ENCODE assay signal across 8 mouse cellular contexts in genomic region chr10:80115944-80116335, GRCm38 (mm10). TPM values are rescaled to one million over a fixed set of nuclear protein-coding genes. Genes with fewer than 3 reads are reported as not detected.
DNase-seq lines count a peak whose midpoint lies in the region; ATAC-seq and TF ChIP-seq lines count a peak whose summit lies in the region.

No protein-coding gene starts in this region.

- TF ChIP-seq CTCF in G1E (IDR thresholded peaks at IDR 0.05; ENCODE audit: low read depth, low read length): no peak

- no peak for DNase-seq in heart, adult 18-20 months
- DNase-seq in G1E (ENCODE audit: low spot score): no peak
- DNase-seq in hindbrain, embryonic 10.5 days (ENCODE audit: low spot score): no peak
- DNase-seq in c-Kit-positive CD71-positive TER-119-positive erythroid progenitor cells, embryonic 14.5 days (ENCODE audit: low spot score): no peak
- no peak for DNase-seq in layer of hippocampus, adult 9-10 months (ENCODE audit: low spot score)

- under 1% methylated on average over 63 of the region's 63 CpGs for WGBS in heart, embryonic 14.5 days
- WGBS in hindbrain, embryonic 10.5 days: under 1% methylated on average over 63 of the region's 63 CpGs
- WGBS in macrophage (ENCODE audit: missing documents): under 1% methylated on average over 56 of the region's 63 CpGs

- H3K27ac ChIP-seq in heart, embryonic 14.5 days (replicated peaks in 1 of 2; ENCODE audit: control insufficient read depth in 1 of 2, insufficient read depth in 1 of 2, low read depth in 2 of 2, low read length in 2 of 2): peak overlapping the region; percentile 63 to 81
- peak overlapping the region; percentile 95 for H3K27ac ChIP-seq in hindbrain, embryonic 10.5 days
- peak overlapping the region; percentile 65 for H3K27ac ChIP-seq in macrophage

- H3K27me3 ChIP-seq in heart, embryonic 14.5 days (ENCODE audit: control insufficient read depth, insufficient read depth, low read length): no peaks in the 10 kb centered on the region
- no peaks in the 10 kb centered on the region for H3K27me3 ChIP-seq in G1E (ENCODE audit: insufficient read depth, low read length)
- H3K27me3 ChIP-seq in hindbrain, embryonic 10.5 days (ENCODE audit: insufficient read depth, poor library complexity, severe bottlenecking): no peaks in the 10 kb centered on the region

- H3K79me2 ChIP-seq in macrophage (ENCODE audit: inconsistent target): peaks cover 49% of the 10 kb centered on the region

- peak overlapping the region; percentile 92 for H3K9ac ChIP-seq in heart, embryonic 14.5 days (ENCODE audit: low read length)

- H3K36me3 ChIP-seq in heart, embryonic 14.5 days (ENCODE audit: control insufficient read depth, insufficient read depth, low read length): peaks cover 26% of the 10 kb centered on the region
- H3K36me3 ChIP-seq in G1E (replicated peaks): peaks cover 46% of the 10 kb centered on the region
- peaks cover 39% of the 10 kb centered on the region for H3K36me3 ChIP-seq in hindbrain, embryonic 10.5 days
- peaks cover 5% of the 10 kb centered on the region; the same call in 1 of the 2 replicates for H3K36me3 ChIP-seq in macrophage (ENCODE audit: inconsistent target)

- peak overlapping the region; percentile 90 to 92 for H3K4me3 ChIP-seq in heart, embryonic 14.5 days (ENCODE audit: control insufficient read depth in 1 of 2, insufficient read depth in 1 of 2, low read depth in 1 of 2, low read length in 2 of 2)
- H3K4me3 ChIP-seq in G1E (ENCODE audit: low read depth, low read length) (peak overlapping the region; percentile 97), macrophage (ENCODE audit: inconsistent target) (peak overlapping the region; percentile 78)
- H3K4me3 ChIP-seq in hindbrain, embryonic 10.5 days: peak overlapping the region; percentile 92

- H3K4me2 ChIP-seq in heart, embryonic 14.5 days (ENCODE audit: low read length): peak overlapping the region; percentile 93

- ATAC-seq in heart, embryonic 14.5 days (ENCODE audit: insufficient number of reproducible peaks, insufficient read depth, low FRiP score, low read depth): no peak
- no peak for ATAC-seq in G1E (ENCODE audit: extremely low read depth, insufficient number of reproducible peaks, low FRiP score, poor library complexity, severe bottlenecking)
- ATAC-seq in granulocyte monocyte progenitor cell, adult 5-6 weeks (replicated peaks; ENCODE audit: poor library complexity, severe bottlenecking): no peak

- peaks cover 16 to 44% of the 10 kb centered on the region in 2 experiments for H3K4me1 ChIP-seq in heart, embryonic 14.5 days (ENCODE audit: control insufficient read depth in 2 of 2, insufficient read depth in 2 of 2, low read length in 2 of 2)
- peaks cover 60% of the 10 kb centered on the region for H3K4me1 ChIP-seq in G1E (ENCODE audit: insufficient read depth, low read depth, low read length)
- H3K4me1 ChIP-seq in hindbrain, embryonic 10.5 days (replicated peaks): peaks cover 50% of the 10 kb centered on the region

- no peaks in the 10 kb centered on the region for H3K9me3 ChIP-seq in heart, embryonic 14.5 days (ENCODE audit: control insufficient read depth, low read length)
- H3K9me3 ChIP-seq in G1E (replicated peaks): no peaks in the 10 kb centered on the region
- no peaks in the 10 kb centered on the region for H3K9me3 ChIP-seq in hindbrain, embryonic 10.5 days

RNA-seq across cellular contexts. Expression of gene Stk11, which starts 0.3 kb away (rescaled TPM):
- polyA plus RNA-seq in heart, embryonic 14.5 days (2014; fragmentation: Nextera tagmentation; extraction: Ambion mirVana): 14.6 and 17.7 TPM in 2 replicates
- 100 to 1,000 TPM; 127 to 149 TPM for total RNA-seq in heart, adult 18-20 months (2021)
- total RNA-seq in G1E (2014; fragmentation: Nextera tagmentation): 138 and 172 TPM in 2 replicates
- 150 and 154 TPM in 2 replicates for total RNA-seq in G1E (2017)
- polyA plus RNA-seq in G1E (2012): 161 and 170 TPM in 2 replicates
- polyA plus RNA-seq in hindbrain, embryonic 10.5 days (2016; fragmentation: Nextera tagmentation; extraction: Ambion mirVana): 18.5 and 21.1 TPM in 2 replicates
- total RNA-seq in macrophage (2018; cell fraction: chromatin; rRNA removed): 100 to 1,000 TPM in 25 of 26 experiments, 10 to 100 TPM in 1; 82.3 to 299 (median 163) TPM
- 100 to 1,000 TPM in 3 of 26 experiments, 10 to 100 TPM in 23; 66.1 to 109 (median 92.3) TPM for total RNA-seq in macrophage (2018; cell fraction: cytosol; rRNA removed)
- total RNA-seq in macrophage (2018; cell fraction: nucleus; rRNA removed): 100 to 1,000 TPM in 19 of 26 experiments, 10 to 100 TPM in 7; 75.4 to 159 (median 118) TPM
- polyA plus RNA-seq in macrophage (2018): 72.6 to 106 TPM (median 79.6 TPM) in 3 replicates
- total RNA-seq in granulocyte monocyte progenitor cell, adult 5-6 weeks (2014; fragmentation: Nextera tagmentation): 94.5 and 150 TPM in 2 replicates
- 121 and 132 TPM in 2 replicates for total RNA-seq in granulocyte monocyte progenitor cell, adult 5-6 weeks (2017)

RNA-seq across cellular contexts. Expression of gene Sbno2, which starts 10.6 kb away (rescaled TPM):
- 9.5 and 9.6 TPM in 2 replicates for polyA plus RNA-seq in heart, embryonic 14.5 days (2014; fragmentation: Nextera tagmentation; extraction: Ambion mirVana)
- 10 to 100 TPM in 1 of 2 experiments, 1 to 10 TPM in 1; 9.0 to 10.1 TPM for total RNA-seq in heart, adult 18-20 months (2021)
- total RNA-seq in G1E (2014; fragmentation: Nextera tagmentation) (24.7 and 34.2 TPM in 2 replicates), G1E (2017) (18.0 and 18.1 TPM in 2 replicates)
- polyA plus RNA-seq in G1E (2012) (34.8 and 37.4 TPM in 2 replicates), macrophage (2018) (23.7 to 43.6 TPM (median 42.5 TPM) in 3 replicates)
- polyA plus RNA-seq in hindbrain, embryonic 10.5 days (2016; fragmentation: Nextera tagmentation; extraction: Ambion mirVana): 16.8 and 17.2 TPM in 2 replicates
- 1,000 to 10,000 TPM in 1 of 26 experiments, 100 to 1,000 TPM in 25; 193 to 1,010 (median 316) TPM for total RNA-seq in macrophage (2018; cell fraction: chromatin; rRNA removed)
- 100 to 1,000 TPM in 1 of 26 experiments, 10 to 100 TPM in 25; 35.5 to 111 (median 48.4) TPM for total RNA-seq in macrophage (2018; cell fraction: cytosol; rRNA removed)
- 100 to 1,000 TPM; 103 to 721 (median 158) TPM for total RNA-seq in macrophage (2018; cell fraction: nucleus; rRNA removed)
- total RNA-seq in granulocyte monocyte progenitor cell, adult 5-6 weeks (2014; fragmentation: Nextera tagmentation): 42.4 and 43.6 TPM in 2 replicates
- 18.0 and 24.5 TPM in 2 replicates for total RNA-seq in granulocyte monocyte progenitor cell, adult 5-6 weeks (2017)

RNA-seq across cellular contexts. Expression of gene Atp5d, which starts 22.5 kb away (rescaled TPM):
- polyA plus RNA-seq in heart, embryonic 14.5 days (2014; fragmentation: Nextera tagmentation; extraction: Ambion mirVana): 988 and 1,015 TPM in 2 replicates
- 1,000 to 10,000 TPM; 1,096 to 1,108 TPM for total RNA-seq in heart, adult 18-20 months (2021)
- total RNA-seq in G1E (2014; fragmentation: Nextera tagmentation) (248 and 258 TPM in 2 replicates), G1E (2017) (81.9 and 82.7 TPM in 2 replicates)
- polyA plus RNA-seq in G1E (2012) (1,539 and 1,678 TPM in 2 replicates), macrophage (2018) (68.4 to 213 TPM (median 169 TPM) in 3 replicates)
- 484 and 504 TPM in 2 replicates for polyA plus RNA-seq in hindbrain, embryonic 10.5 days (2016; fragmentation: Nextera tagmentation; extraction: Ambion mirVana)
- total RNA-seq in macrophage (2018; cell fraction: chromatin; rRNA removed): 10 to 100 TPM in 16 of 26 experiments, 1 to 10 TPM in 10; 3.8 to 43.6 (median 11.7) TPM
- total RNA-seq in macrophage (2018; cell fraction: cytosol; rRNA removed): 100 to 1,000 TPM; 148 to 224 (median 185) TPM
- total RNA-seq in macrophage (2018; cell fraction: nucleus; rRNA removed): 10 to 100 TPM; 18.0 to 57.5 (median 33.5) TPM
- total RNA-seq in granulocyte monocyte progenitor cell, adult 5-6 weeks (2014; fragmentation: Nextera tagmentation): 193 and 253 TPM in 2 replicates
- 47.4 and 49.6 TPM in 2 replicates for total RNA-seq in granulocyte monocyte progenitor cell, adult 5-6 weeks (2017)

RNA-seq across cellular contexts. Expression of gene Cbarp, which starts 24.7 kb away (rescaled TPM):
- 1.6 and 2.6 TPM in 2 replicates for polyA plus RNA-seq in heart, embryonic 14.5 days (2014; fragmentation: Nextera tagmentation; extraction: Ambion mirVana)
- total RNA-seq in heart, adult 18-20 months (2021): 1 to 10 TPM; 2.7 to 3.1 TPM
- 67.2 and 74.4 TPM in 2 replicates for total RNA-seq in G1E (2014; fragmentation: Nextera tagmentation)
- total RNA-seq in G1E (2017): 3.7 and 5.5 TPM in 2 replicates
- 66.6 and 73.9 TPM in 2 replicates for polyA plus RNA-seq in G1E (2012)
- 7.1 and 15.0 TPM in 2 replicates for polyA plus RNA-seq in hindbrain, embryonic 10.5 days (2016; fragmentation: Nextera tagmentation; extraction: Ambion mirVana)
- 10 to 100 TPM in 3 of 26 experiments, 1 to 10 TPM in 22, under 1 TPM in 1; 0.58 to 13.3 (median 5.5) TPM for total RNA-seq in macrophage (2018; cell fraction: chromatin; rRNA removed)
- total RNA-seq in macrophage (2018; cell fraction: cytosol; rRNA removed): 1 to 10 TPM in 22 of 26 experiments, under 1 TPM in 4; 0.79 to 3.8 (median 1.7) TPM
- total RNA-seq in macrophage (2018; cell fraction: nucleus; rRNA removed): 10 to 100 TPM in 3 of 26 experiments, 1 to 10 TPM in 23; 2.2 to 12.1 (median 4.5) TPM
- 1.9 to 3.0 TPM (median 2.4 TPM) in 3 replicates for polyA plus RNA-seq in macrophage (2018)
- 0.73 and 5.3 TPM in 2 replicates for total RNA-seq in granulocyte monocyte progenitor cell, adult 5-6 weeks (2014; fragmentation: Nextera tagmentation)
- total RNA-seq in granulocyte monocyte progenitor cell, adult 5-6 weeks (2017): 0.36 TPM in 1 of 2 replicates, not detected in the other

RNA-seq across cellular contexts. Expression of gene Midn, which starts 32.1 kb away (rescaled TPM):
- polyA plus RNA-seq in heart, embryonic 14.5 days (2014; fragmentation: Nextera tagmentation; extraction: Ambion mirVana): 21.2 and 25.8 TPM in 2 replicates
- 100 to 1,000 TPM; 117 to 125 TPM for total RNA-seq in heart, adult 18-20 months (2021)
- total RNA-seq in G1E (2014; fragmentation: Nextera tagmentation) (89.8 and 92.3 TPM in 2 replicates), G1E (2017) (19.2 and 24.3 TPM in 2 replicates)
- polyA plus RNA-seq in G1E (2012) (295 and 302 TPM in 2 replicates), macrophage (2018) (16.3 to 36.3 TPM (median 20.3 TPM) in 3 replicates)
- 22.3 and 24.6 TPM in 2 replicates for polyA plus RNA-seq in hindbrain, embryonic 10.5 days (2016; fragmentation: Nextera tagmentation; extraction: Ambion mirVana)
- total RNA-seq in macrophage (2018; cell fraction: chromatin; rRNA removed): 100 to 1,000 TPM in 2 of 26 experiments, 10 to 100 TPM in 24; 13.9 to 126 (median 56.5) TPM
- 10 to 100 TPM; 20.5 to 44.1 (median 32.8) TPM for total RNA-seq in macrophage (2018; cell fraction: cytosol; rRNA removed)
- total RNA-seq in macrophage (2018; cell fraction: nucleus; rRNA removed): 100 to 1,000 TPM in 2 of 26 experiments, 10 to 100 TPM in 24; 20.4 to 111 (median 44.0) TPM
- total RNA-seq in granulocyte monocyte progenitor cell, adult 5-6 weeks (2014; fragmentation: Nextera tagmentation): 26.7 and 36.8 TPM in 2 replicates
- total RNA-seq in granulocyte monocyte progenitor cell, adult 5-6 weeks (2017): 10.0 and 17.4 TPM in 2 replicates
